Mouse (Mus musculus): ENCODE results near the gene Baz1b.

GRCm38 (mm10) chr5:135149053-135149819 lies 37.8 kb upstream of the Baz1b start, which contains the start of gene Tbl2:
- TF ChIP-seq CTCF (IDR thresholded peaks at IDR 0.05) (0 out of 2 replicates have a peak, but pooled peaks have one; percentile 17), POLR2A (IDR thresholded peaks at IDR 0.05; ENCODE audit: insufficient read depth, low read depth, low read length) (peak; percentile 76)

Data from heart, adult 2 months (tissue).